Mouse (Mus musculus) megakaryocyte, adult 5-6 weeks (primary cell): Measurements from ENCODE around the gene Myo3b. TPM values are rescaled to one million over a fixed set of nuclear protein-coding genes. Genes with fewer than 3 reads are reported as not detected.

ENCODE experiments used
- ATAC-seq: 2 replicates; pipeline ENCODE4 v1.8.0; 2016; ENCODE audit warnings: mild to moderate bottlenecking, inconsistent platforms; ENCODE audit not compliant: poor library complexity, severe bottlenecking
- total RNA-seq, 2 experiments: library from RNA; stranded (forward) in 1 of 2; stranded (reverse) in 1 of 2; fragments of 153-499, 151-499 nt in 1 of 2; fragments of 221-1000, 200-1000 nt in 1 of 2; gene quantifications; 2 replicates each; pipeline versions ENCODE4 v1.2.3 to v1.2.4; 2015 to 2017

The Myo3b gene
- total RNA-seq, 2 experiments from 2014 or later = 0.07 TPM; not detected in 1

DNA sequence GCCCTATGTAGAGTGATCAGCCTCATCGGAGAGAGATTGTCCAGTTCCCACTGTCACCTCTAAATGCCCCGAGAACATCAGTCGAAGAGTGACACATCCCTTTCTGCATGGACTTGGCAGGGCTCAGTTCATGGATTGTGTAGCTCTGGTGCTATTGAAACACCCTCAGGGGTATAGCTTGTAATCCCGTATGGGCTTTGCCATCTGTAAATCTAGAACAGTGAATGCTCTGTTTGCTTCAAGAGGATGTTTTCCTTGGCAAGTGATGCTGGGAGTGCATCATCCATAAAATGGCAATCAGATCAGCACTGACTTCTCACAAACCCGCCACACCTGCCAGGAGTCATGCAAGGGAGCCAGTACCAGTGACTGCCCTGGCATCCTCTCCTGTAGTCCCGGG lies 380.4 kb downstream of the Myo3b start:
- no peak for ATAC-seq

DNA sequence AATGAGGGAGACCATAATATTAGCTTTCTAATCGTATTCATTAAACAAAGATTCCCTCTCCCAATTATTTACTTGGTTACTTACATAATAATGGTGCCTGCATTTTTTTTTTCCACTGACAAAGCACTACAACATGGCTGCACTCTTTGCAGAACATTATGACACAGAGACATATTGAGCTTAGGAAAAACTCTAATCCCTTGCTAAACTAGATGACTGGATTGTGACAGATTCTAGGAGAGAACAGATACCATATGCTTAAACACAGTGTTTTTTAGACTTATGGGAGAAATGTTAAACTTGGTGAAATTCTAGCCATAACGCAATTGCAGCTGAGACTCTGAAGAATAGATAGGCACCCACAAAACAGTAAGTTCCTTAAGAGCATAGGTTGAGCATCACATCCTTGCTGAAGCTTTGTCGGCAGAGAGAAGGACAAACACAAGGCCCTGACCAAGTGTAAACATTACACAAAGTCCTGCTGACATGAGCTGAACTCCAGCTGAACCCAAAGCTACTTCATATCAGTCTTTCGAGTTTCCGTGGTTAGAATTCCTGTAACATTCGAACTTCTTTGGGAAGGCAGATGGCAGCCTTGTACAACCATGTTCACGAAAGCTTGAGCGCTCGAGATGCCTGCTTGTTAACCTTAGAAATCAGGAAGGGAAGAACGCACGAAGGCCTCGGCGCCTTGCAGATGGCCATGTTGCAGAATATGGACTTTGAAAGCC lies 382.4 kb downstream of the Myo3b start:
- no peak for ATAC-seq

DNA sequence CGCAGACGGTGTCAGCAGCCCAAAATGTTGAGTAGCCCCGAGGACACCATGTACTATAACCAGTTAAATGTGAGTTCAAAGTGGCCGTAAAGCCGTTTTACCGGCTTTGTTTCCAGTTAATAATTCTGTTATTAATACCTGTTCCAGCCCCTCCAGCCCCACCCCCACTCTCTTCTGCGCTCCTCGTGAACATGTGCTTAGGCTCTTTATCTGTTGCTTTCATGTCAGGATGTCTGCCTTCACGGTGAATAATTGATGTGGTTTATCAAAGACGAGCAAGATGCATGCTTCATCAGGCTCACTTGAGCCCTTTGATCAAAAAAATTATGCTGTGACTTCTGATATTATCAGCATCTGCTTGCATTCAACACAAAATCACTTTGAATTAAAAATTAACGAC lies 386.7 kb downstream of the Myo3b start:
- ATAC-seq = no peak

DNA sequence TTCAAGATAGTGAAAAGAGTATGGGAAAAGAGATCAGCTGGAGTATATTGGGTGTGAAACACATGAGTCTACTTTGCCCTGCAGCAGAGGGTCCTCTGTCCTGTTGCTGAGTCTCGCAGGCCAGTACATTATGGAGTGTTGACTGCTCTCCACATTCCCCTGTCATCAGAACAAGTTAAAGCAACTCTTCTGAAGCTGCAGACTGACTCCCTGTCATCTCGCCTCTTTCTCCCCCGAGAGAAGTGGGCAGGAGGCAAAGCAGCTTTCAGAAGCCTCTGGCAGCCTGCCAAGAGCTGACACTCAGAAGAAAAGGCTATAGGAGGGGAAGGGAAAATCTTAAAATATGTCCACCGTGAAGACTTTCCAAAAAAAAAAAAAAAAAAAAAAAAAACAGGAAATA lies 404.1 kb downstream of the Myo3b start:
- no peak for ATAC-seq

DNA sequence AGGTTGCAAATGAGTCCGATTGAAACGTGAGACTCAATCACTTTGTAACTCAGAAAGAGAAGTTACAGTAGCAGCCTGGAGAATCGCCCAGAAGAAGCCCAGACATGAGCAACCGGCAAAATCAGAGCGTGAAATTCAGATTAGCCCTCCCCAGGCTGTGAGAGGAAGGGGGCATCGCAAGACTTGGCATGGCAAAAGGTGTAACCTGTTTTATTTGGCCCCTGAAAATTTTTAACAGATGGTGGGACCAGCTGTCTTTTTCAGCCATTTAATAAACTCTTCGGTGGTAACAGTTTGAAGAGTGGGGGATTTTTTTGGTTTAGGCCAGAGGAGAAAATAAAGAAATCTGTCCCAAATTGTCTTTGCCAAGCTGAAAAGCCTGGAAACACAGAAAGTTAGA lies 405.2 kb downstream of the Myo3b start:
- ATAC-seq = no peak

GRCm38 (mm10) chr2:70456205-70456604 lies 417.3 kb downstream of the Myo3b start:
- no peak for ATAC-seq

- ATAC-seq = no peak
Measured at GRCm38 (mm10) chr2:70463606-70464005, 424.7 kb downstream of the Myo3b start.

DNA sequence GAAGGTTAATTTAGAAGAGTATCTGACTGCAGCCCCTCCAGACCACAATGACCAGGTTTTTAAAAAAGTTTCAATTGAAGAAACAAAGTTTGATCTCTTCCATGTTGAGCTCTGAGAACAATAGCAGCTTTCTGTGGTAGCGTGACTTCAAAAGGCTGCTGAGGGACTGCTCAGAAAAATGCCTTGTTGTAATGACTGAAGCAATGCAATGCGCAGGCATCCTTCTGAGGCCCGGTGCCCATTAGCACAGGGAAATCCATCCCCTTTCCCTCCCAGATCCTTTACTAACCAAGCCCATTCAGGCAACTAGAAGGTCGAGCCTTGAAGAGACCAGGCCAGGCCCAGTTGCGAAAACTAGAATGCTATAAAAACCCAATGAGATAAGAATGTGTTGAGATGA lies 432.2 kb downstream of the Myo3b start:
- no peak for ATAC-seq

- no peak for ATAC-seq
Measured at GRCm38 (mm10) chr2:70471861-70472620, 433.1 kb downstream of the Myo3b start.

Other genes with a start within 250 kb of the Myo3b start
- 0.43 and 0.80 TPM in 2 replicates for gene Ccdc173, start 249.6 kb upstream of the Myo3b start, total RNA-seq (2015)
- 0.33 and 0.49 TPM in 2 replicates for gene Ccdc173, start 249.6 kb upstream of the Myo3b start, total RNA-seq (2017)
- 19.8 and 25.3 TPM in 2 replicates for gene Phospho2, start 249.5 kb upstream of the Myo3b start, total RNA-seq (2015)
- gene Phospho2, start 249.5 kb upstream of the Myo3b start, total RNA-seq (2017) = 22.0 and 27.5 TPM in 2 replicates
- gene Klhl23, start 217.2 kb upstream of the Myo3b start, total RNA-seq (2015) = 3.5 and 3.7 TPM in 2 replicates
- gene Klhl23, start 217.2 kb upstream of the Myo3b start, total RNA-seq (2017) = 8.7 and 10.9 TPM in 2 replicates
- gene Ssb, start 177.6 kb upstream of the Myo3b start, total RNA-seq (2015) = 197 and 221 TPM in 2 replicates
- 298 and 306 TPM in 2 replicates for gene Ssb, start 177.6 kb upstream of the Myo3b start, total RNA-seq (2017)
- 20.9 and 24.8 TPM in 2 replicates for gene Mettl5, start 153.5 kb upstream of the Myo3b start, total RNA-seq (2015)
- gene Mettl5, start 153.5 kb upstream of the Myo3b start, total RNA-seq (2017) = 20.0 and 22.4 TPM in 2 replicates
- gene Ubr3, start 141.9 kb upstream of the Myo3b start, total RNA-seq (2015) = 48.8 and 55.3 TPM in 2 replicates
- gene Ubr3, start 141.9 kb upstream of the Myo3b start, total RNA-seq (2017) = 40.8 and 72.2 TPM in 2 replicates